Mouse (Mus musculus) heart, postnatal 25 days (tissue): ENCODE results near the gene Wfdc21. TPM values are rescaled to one million over a fixed set of nuclear protein-coding genes. Genes with fewer than 3 reads are reported as not detected.

ENCODE experiments used
- DNase-seq: peaks from one replicate; pipeline ENCODE4 v3.0.0; 2022; ENCODE audit warnings: low spot score
- intact Hi-C: fragments of 180-260 bp; cut with DNase I; formaldehyde crosslinking; loops from one replicate; pipeline ENCODE4 v1.15.1; 2025
- total RNA-seq, 2 experiments: library from RNA; stranded (reverse); gene quantifications; 2 replicates each; pipeline ENCODE4 v1.2.3; 2021

The Wfdc21 gene
- total RNA-seq, 2 experiments from 2014 or later: not detected

- no peak for DNase-seq
- intact Hi-C loops: no loop called here
Measured at GRCm38 (mm10) chr11:83747376-83748265, 881 bp downstream of the Wfdc21 start.

GRCm38 (mm10) chr11:83753581-83754181 is 6.9 kb downstream of the Wfdc21 start, which contains the start of gene Heatr6:
Heatr6 (plus strand) TSS chr11:83753696.
- intact Hi-C loops: no loop called here

GRCm38 (mm10) chr11:83754227-83754626 is 7.5 kb downstream of the Wfdc21 start:
- DNase-seq: no peak
- intact Hi-C loops: no loop called here

More at GRCm38 (mm10) chr11:83753581-83754181, 6.9 kb downstream of the Wfdc21 start, which contains the start of gene Heatr6:
- DNase-seq: peak; percentile 75

- DNase-seq: no peak
- intact Hi-C loops: no loop called here
Measured at GRCm38 (mm10) chr11:83767306-83767705, 20.6 kb downstream of the Wfdc21 start.

GRCm38 (mm10) chr11:83768976-83769375 is 22.2 kb downstream of the Wfdc21 start:
- intact Hi-C loops: no loop called here
- no peak for DNase-seq

GRCm38 (mm10) chr11:83771014-83771413 is 24.3 kb downstream of the Wfdc21 start:
- no peak for DNase-seq
- intact Hi-C loops: no loop called here

- intact Hi-C loops: no loop called here
- DNase-seq: no peak
Measured at GRCm38 (mm10) chr11:83772341-83772740, 25.6 kb downstream of the Wfdc21 start.

GRCm38 (mm10) chr11:83773691-83774090 is 27.0 kb downstream of the Wfdc21 start:
- DNase-seq: no peak
- intact Hi-C loops: no loop called here

- intact Hi-C loops: no loop called here
- DNase-seq: no peak
Measured at GRCm38 (mm10) chr11:83774324-83774723, 27.6 kb downstream of the Wfdc21 start.

- intact Hi-C loops: no loop called here
- DNase-seq: no peak
Measured at GRCm38 (mm10) chr11:83776798-83777197, 30.1 kb downstream of the Wfdc21 start.

- intact Hi-C loops: loop anchor here (2.0 to 10.0 kb wide), 2 partner anchors 249 to 391 kb away; no protein-coding TSS in a partner anchor
- DNase-seq: no peak
Measured at GRCm38 (mm10) chr11:83783931-83784600, 37.3 kb downstream of the Wfdc21 start.

- intact Hi-C loops: loop anchor here (1.0 to 10.0 kb wide), 3 partner anchors 152 to 390 kb away; no protein-coding TSS in a partner anchor
- DNase-seq: no peak
Measured at GRCm38 (mm10) chr11:83784661-83785060, 37.9 kb downstream of the Wfdc21 start.

GRCm38 (mm10) chr11:83785366-83785765 is 38.6 kb downstream of the Wfdc21 start:
- DNase-seq: no peak
- intact Hi-C loops: loop anchor here (1.0 to 10.0 kb wide), 3 partner anchors 151 to 389 kb away; no protein-coding TSS in a partner anchor

GRCm38 (mm10) chr11:83786835-83787234 is 40.1 kb downstream of the Wfdc21 start:
- intact Hi-C loops: loop anchor here (10.0 kb wide), 1 partner anchor 388 kb away; no protein-coding TSS in a partner anchor

GRCm38 (mm10) chr11:83787401-83788021 is 40.8 kb downstream of the Wfdc21 start:
- intact Hi-C loops: loop anchor here (10.0 kb wide), 1 partner anchor 387 kb away; no protein-coding TSS in a partner anchor
- DNase-seq: no peak

More at GRCm38 (mm10) chr11:83786835-83787234, 40.1 kb downstream of the Wfdc21 start:
- peak; percentile 33 for DNase-seq

GRCm38 (mm10) chr11:83788331-83788730 is 41.6 kb downstream of the Wfdc21 start:
- intact Hi-C loops: loop anchor here (10.0 kb wide), 1 partner anchor 386 kb away; no protein-coding TSS in a partner anchor
- DNase-seq: no peak

GRCm38 (mm10) chr11:83789259-83789658 is 42.5 kb downstream of the Wfdc21 start:
- intact Hi-C loops: loop anchor here (10.0 kb wide), 1 partner anchor 386 kb away; no protein-coding TSS in a partner anchor
- peak; percentile 26 for DNase-seq

- intact Hi-C loops: no loop called here
- no peak for DNase-seq
Measured at GRCm38 (mm10) chr11:83791133-83791532, 44.4 kb downstream of the Wfdc21 start.

- intact Hi-C loops: no loop called here
- DNase-seq: no peak
Measured at GRCm38 (mm10) chr11:83792316-83792914, 45.7 kb downstream of the Wfdc21 start.
